Mouse (Mus musculus): Measurements from ENCODE around the gene Edaradd. TPM values are rescaled to one million over a fixed set of nuclear protein-coding genes. Genes with fewer than 3 reads are reported as not detected.

Edaradd gene
- total RNA-seq, 2 experiments from 2014 or later, result not detected

GRCm38 (mm10) chr13:12522346-12522745 is 2.1 kb upstream of the Edaradd start:
- no peak for ATAC-seq (replicated peaks; ENCODE audit: low FRiP score, poor library complexity, severe bottlenecking)

GRCm38 (mm10) chr13:12519371-12519770 is 867 bp downstream of the Edaradd start:
- no peak for ATAC-seq (replicated peaks; ENCODE audit: low FRiP score, poor library complexity, severe bottlenecking)

- no peak for ATAC-seq (replicated peaks; ENCODE audit: low FRiP score, poor library complexity, severe bottlenecking)
These were observed 8.9 kb downstream of the Edaradd start for GRCm38 (mm10) chr13:12511189-12511965.

- no peak for ATAC-seq (replicated peaks; ENCODE audit: low FRiP score, poor library complexity, severe bottlenecking)
These were observed 10.2 kb downstream of the Edaradd start for GRCm38 (mm10) chr13:12510032-12510431.

- ATAC-seq (replicated peaks; ENCODE audit: low FRiP score, poor library complexity, severe bottlenecking), result no peak
These were observed 12.8 kb downstream of the Edaradd start for GRCm38 (mm10) chr13:12507426-12507825.

- no peak for ATAC-seq (replicated peaks; ENCODE audit: low FRiP score, poor library complexity, severe bottlenecking)
These were observed 14.9 kb downstream of the Edaradd start for GRCm38 (mm10) chr13:12505359-12505758.

GRCm38 (mm10) chr13:12503238-12503751 is 16.9 kb downstream of the Edaradd start:
- no peak for ATAC-seq (replicated peaks; ENCODE audit: low FRiP score, poor library complexity, severe bottlenecking)

- no peak for ATAC-seq (replicated peaks; ENCODE audit: low FRiP score, poor library complexity, severe bottlenecking)
These were observed 17.5 kb downstream of the Edaradd start for GRCm38 (mm10) chr13:12502665-12503237.

- ATAC-seq (replicated peaks; ENCODE audit: low FRiP score, poor library complexity, severe bottlenecking), result no peak
These were observed 21.1 kb downstream of the Edaradd start for GRCm38 (mm10) chr13:12499107-12499506.

GRCm38 (mm10) chr13:12497809-12498208 is 22.4 kb downstream of the Edaradd start:
- no peak for ATAC-seq (replicated peaks; ENCODE audit: low FRiP score, poor library complexity, severe bottlenecking)

- ATAC-seq (replicated peaks; ENCODE audit: low FRiP score, poor library complexity, severe bottlenecking), result no peak
These were observed 25.5 kb downstream of the Edaradd start for GRCm38 (mm10) chr13:12494750-12495149.

GRCm38 (mm10) chr13:12492515-12492914 is 27.7 kb downstream of the Edaradd start:
- ATAC-seq (replicated peaks; ENCODE audit: low FRiP score, poor library complexity, severe bottlenecking), result no peak

GRCm38 (mm10) chr13:12485640-12486039 is 34.6 kb downstream of the Edaradd start:
- ATAC-seq (replicated peaks; ENCODE audit: low FRiP score, poor library complexity, severe bottlenecking), result no peak

GRCm38 (mm10) chr13:12485197-12485596 is 35.0 kb downstream of the Edaradd start:
- ATAC-seq (replicated peaks; ENCODE audit: low FRiP score, poor library complexity, severe bottlenecking), result no peak

- ATAC-seq (replicated peaks; ENCODE audit: low FRiP score, poor library complexity, severe bottlenecking), result no peak
These were observed 40.4 kb downstream of the Edaradd start for GRCm38 (mm10) chr13:12479802-12480201.

- ATAC-seq (replicated peaks; ENCODE audit: low FRiP score, poor library complexity, severe bottlenecking), result no peak
These were observed 41.9 kb downstream of the Edaradd start for GRCm38 (mm10) chr13:12478301-12478700.

- ATAC-seq (replicated peaks; ENCODE audit: low FRiP score, poor library complexity, severe bottlenecking), result no peak
These were observed 43.4 kb downstream of the Edaradd start for GRCm38 (mm10) chr13:12476886-12477285.

GRCm38 (mm10) chr13:12475239-12475638 is 45.0 kb downstream of the Edaradd start:
- no peak for ATAC-seq (replicated peaks; ENCODE audit: low FRiP score, poor library complexity, severe bottlenecking)

GRCm38 (mm10) chr13:12473724-12474378 is 46.4 kb downstream of the Edaradd start:
- peak; percentile 72; the same call in 1 of the 2 replicates for ATAC-seq (replicated peaks; ENCODE audit: low FRiP score, poor library complexity, severe bottlenecking)

- ATAC-seq (replicated peaks; ENCODE audit: low FRiP score, poor library complexity, severe bottlenecking), result no peak
These were observed 51.8 kb downstream of the Edaradd start for GRCm38 (mm10) chr13:12468488-12468887.

GRCm38 (mm10) chr13:12464844-12465243 is 55.4 kb downstream of the Edaradd start, which contains the start of gene Lgals8:
Gene Lgals8 (minus strand): TSS chr13:12464944.
- ATAC-seq (replicated peaks; ENCODE audit: low FRiP score, poor library complexity, severe bottlenecking), result no peak
